Mouse (Mus musculus) small intestine, adult 2 months (tissue): ENCODE data around the gene Anxa11. TPM values are rescaled to one million over a fixed set of nuclear protein-coding genes. Genes with fewer than 3 reads are reported as not detected.

ENCODE experiments used
- H3K27ac ChIP-seq: fragments of 200-500 bp; 2 replicates; pipeline ENCODE4 v1.5.1; 2012; ENCODE audit warnings: low read depth, low read length, control low read depth, inconsistent platforms; ENCODE audit not compliant: insufficient read depth
- H3K27me3 ChIP-seq: fragments of 200-500 bp; 2 replicates; pipeline ENCODE4 v1.6.1; 2012; ENCODE audit warnings: mild to moderate bottlenecking, moderate library complexity, low read length, inconsistent platforms; ENCODE audit not compliant: control insufficient read depth, insufficient read depth
- H3K36me3 ChIP-seq: fragments of 200-500 bp; 2 replicates; pipeline ENCODE4 v1.6.1; 2012; ENCODE audit warnings: mild to moderate bottlenecking, low read length, control low read depth, inconsistent platforms; ENCODE audit not compliant: control insufficient read depth, insufficient read depth
- H3K4me1 ChIP-seq: fragments of 200-500 bp; 2 replicates; pipeline ENCODE4 v1.6.1; 2012; ENCODE audit warnings: low read length, inconsistent platforms, mixed read lengths; ENCODE audit not compliant: control insufficient read depth, insufficient read depth, insufficient read length
- H3K4me3 ChIP-seq: fragments of 200-500 bp; 2 replicates; pipeline ENCODE4 v1.5.1; 2012; ENCODE audit warnings: low read depth, mild to moderate bottlenecking, control low read depth, inconsistent platforms, low read length, moderate library complexity
- CTCF ChIP-seq: fragments of 200-500 bp; IDR thresholded peaks from 2 replicates; pipeline ENCODE4 v1.5.1; 2012; ENCODE audit warnings: low read depth, mild to moderate bottlenecking, control low read depth, inconsistent platforms, low read length, moderate library complexity, mixed read lengths; ENCODE audit not compliant: insufficient replicate concordance, insufficient read length; ENCODE audit errors: extremely low read depth
- POLR2A ChIP-seq: fragments of 200-500 bp; IDR thresholded peaks from 2 replicates; pipeline ENCODE4 v1.6.1; 2012; ENCODE audit warnings: low read depth, mild to moderate bottlenecking, control low read depth, inconsistent platforms, low read length, moderate library complexity
- WGBS: fragments of 180-500 bp; shearing (Covaris S2); methylation state at CpG from one replicate; pipeline ENCODE4 v1.1.7; 2018; 5-methylcytosine and 5-hydroxymethylcytosine counted together
- polyA plus RNA-seq: library from polyadenylated mRNA; depleted of rRNA; stranded (reverse); fragments of >200 nt; gene quantifications from 2 replicates; pipeline ENCODE4 v1.2.3, GENCODE M21; 2012

Anxa11 gene
- polyA plus RNA-seq, 1 experiment: 153 TPM

GRCm38 (mm10) chr14:25850433-25850832, 8.5 kb downstream of the Anxa11 start:
- Histone ChIP-seq H3K4me3 (no peak overlapping the region), H3K27ac (no peak overlapping the region), H3K36me3 (0 out of 2 replicates have a peak, but pooled peaks cover 3% of the 10 kb centered on the region), H3K27me3 (no peaks in the 10 kb centered on the region), H3K4me1 (peaks cover 40% of the 10 kb centered on the region)
- TF ChIP-seq POLR2A (no peak), CTCF (no peak)
- 94% methylated on average over 2 of the region's 2 CpGs for WGBS

DNA sequence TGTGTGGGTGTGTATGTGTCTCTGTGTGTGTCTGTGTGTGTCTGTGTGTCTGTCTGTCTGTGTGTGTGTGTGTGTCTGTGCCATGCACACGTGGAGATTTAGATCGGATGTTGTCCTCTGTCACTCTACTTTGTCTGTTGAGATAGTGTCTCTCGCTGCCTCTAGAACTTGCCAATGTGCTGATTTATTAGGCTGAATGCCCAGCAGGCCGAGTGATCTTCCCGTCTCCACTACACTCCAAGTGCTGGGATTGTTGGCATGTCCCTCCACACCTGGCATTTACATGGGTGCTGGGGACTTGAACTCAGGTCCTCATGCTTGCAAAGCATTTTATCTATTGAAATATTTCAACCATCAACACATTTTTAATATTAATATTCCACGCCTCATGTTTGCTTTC, 9.2 kb downstream of the Anxa11 start:
- Histone ChIP-seq H3K4me1 (peaks cover 45% of the 10 kb centered on the region), H3K36me3 (0 out of 2 replicates have a peak, but pooled peaks cover 3% of the 10 kb centered on the region), H3K27me3 (no peaks in the 10 kb centered on the region), H3K4me3 (no peak overlapping the region), H3K27ac (no peak overlapping the region)
- WGBS: 56% methylated on average over 6 of the region's 6 CpGs
- no peak for TF ChIP-seq CTCF
- no peak for TF ChIP-seq POLR2A

GRCm38 (mm10) chr14:25852121-25852561, 10.2 kb downstream of the Anxa11 start:
- no peak overlapping the region for H3K27ac ChIP-seq
- H3K4me3 ChIP-seq: no peak overlapping the region
- no peaks in the 10 kb centered on the region for H3K27me3 ChIP-seq
- H3K36me3 ChIP-seq: 0 out of 2 replicates have a peak, but pooled peaks cover 3% of the 10 kb centered on the region
- H3K4me1 ChIP-seq: peaks cover 44% of the 10 kb centered on the region
- WGBS: 86% methylated on average over 11 of the region's 11 CpGs
- TF ChIP-seq POLR2A (no peak), CTCF (no peak)

DNA sequence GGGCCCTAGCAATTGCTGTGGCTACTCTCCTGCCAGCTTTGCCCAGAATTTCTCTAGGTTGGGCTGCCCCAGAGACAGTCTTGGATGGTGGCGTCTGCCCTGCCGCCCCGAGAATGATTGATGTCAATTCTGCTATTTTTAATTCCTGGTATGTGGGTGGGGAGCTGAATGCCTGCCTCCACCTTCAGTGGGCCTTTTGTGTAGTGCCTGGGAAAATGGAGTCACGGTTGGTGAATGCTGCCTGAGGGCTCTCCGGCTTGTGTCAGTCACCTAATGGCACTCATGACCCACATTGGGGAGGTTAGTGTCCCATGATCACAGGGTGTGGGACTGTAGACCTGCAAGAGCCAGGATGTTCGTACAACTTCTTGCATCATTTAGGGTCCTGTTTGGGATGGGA, 11.3 kb downstream of the Anxa11 start:
- H3K4me1 ChIP-seq: peaks cover 48% of the 10 kb centered on the region
- H3K27ac ChIP-seq: no peak overlapping the region
- TF ChIP-seq CTCF: no peak
- TF ChIP-seq POLR2A: no peak
- 85% methylated on average over 6 of the region's 6 CpGs for WGBS
- H3K36me3 ChIP-seq: 0 out of 2 replicates have a peak, but pooled peaks cover 2% of the 10 kb centered on the region
- no peak overlapping the region for H3K4me3 ChIP-seq
- H3K27me3 ChIP-seq: no peaks in the 10 kb centered on the region

DNA sequence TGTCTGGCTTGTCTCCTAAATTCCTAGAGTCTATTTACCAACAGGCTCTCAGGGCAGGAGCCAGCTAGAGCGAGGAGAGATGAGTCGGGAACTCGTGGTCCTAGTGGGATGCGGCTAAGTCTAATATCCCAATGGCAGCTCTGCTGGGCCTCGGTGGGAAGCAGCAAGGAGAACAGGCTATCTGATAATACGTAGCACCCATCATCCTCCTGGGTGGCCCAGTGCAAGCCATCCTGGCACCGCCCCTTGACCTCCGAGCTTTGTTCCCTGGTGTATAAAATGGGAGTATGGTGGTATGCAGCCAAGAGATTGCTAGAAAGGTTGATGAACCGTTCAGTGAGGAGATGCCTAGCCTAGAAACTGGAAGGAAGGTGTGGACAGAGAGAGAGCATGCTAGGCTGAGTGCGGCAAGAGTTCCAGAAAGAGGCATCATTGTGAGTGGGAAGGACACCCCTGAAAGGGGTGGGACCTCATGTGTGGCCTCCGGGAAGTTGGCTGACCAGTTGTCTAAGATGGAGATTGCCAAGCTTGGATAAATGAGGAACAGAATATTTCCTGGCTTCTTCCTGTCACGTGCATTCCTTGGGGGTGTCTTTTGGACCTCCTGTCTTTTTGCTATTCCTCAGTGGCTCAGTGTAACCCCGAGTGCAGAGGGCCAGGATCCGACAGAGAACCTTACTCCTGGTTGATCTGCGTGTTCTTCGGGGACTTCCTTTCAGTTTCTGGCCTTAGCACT, 11.9 kb downstream of the Anxa11 start:
- Histone ChIP-seq H3K4me1 (peaks cover 47% of the 10 kb centered on the region), H3K36me3 (0 out of 2 replicates have a peak, but pooled peaks cover 2% of the 10 kb centered on the region), H3K27ac (no peak overlapping the region), H3K27me3 (no peaks in the 10 kb centered on the region), H3K4me3 (no peak overlapping the region)
- TF ChIP-seq POLR2A: no peak
- TF ChIP-seq CTCF: no peak
- WGBS: 67% methylated on average over 16 of the region's 16 CpGs

- H3K27ac ChIP-seq: peak overlapping the region; percentile 14; the same call in 1 of the 2 replicates
- no peak for TF ChIP-seq CTCF
- no peak for TF ChIP-seq POLR2A
These were observed 13.4 kb downstream of the Anxa11 start for GRCm38 (mm10) chr14:25855241-25855885.

DNA sequence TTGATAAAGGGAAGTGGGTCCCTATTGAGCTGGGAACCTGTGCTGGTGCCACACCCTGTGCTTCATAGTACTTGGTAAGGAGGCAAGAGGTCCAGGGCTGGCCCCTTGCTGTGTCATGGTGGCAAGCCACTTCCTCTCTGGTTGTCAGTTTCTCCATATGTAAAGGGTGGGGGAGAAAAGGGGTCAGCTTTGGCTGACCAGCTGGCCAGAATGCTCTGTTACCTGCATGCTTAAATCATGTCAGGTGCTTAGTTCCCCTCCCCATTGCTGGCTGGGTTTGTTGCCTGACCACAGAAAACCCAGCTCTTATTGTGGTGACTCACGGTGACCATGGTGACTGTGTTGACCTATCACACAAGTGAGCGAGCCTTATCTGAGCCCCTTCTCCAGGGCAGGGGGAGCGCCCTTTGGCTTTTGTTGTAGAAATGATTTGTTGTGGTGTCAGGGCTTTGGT, 15.2 kb downstream of the Anxa11 start:
- peak overlapping the region; percentile 40; the same call in 1 of the 2 replicates for H3K27ac ChIP-seq
- TF ChIP-seq POLR2A: no peak
- no peak for TF ChIP-seq CTCF
- no peak overlapping the region for H3K4me3 ChIP-seq
- 36% methylated on average over 3 of the region's 3 CpGs for WGBS
- H3K27me3 ChIP-seq: no peaks in the 10 kb centered on the region
- H3K4me1 ChIP-seq: peaks cover 38% of the 10 kb centered on the region
- 0 out of 2 replicates have a peak, but pooled peaks cover 2% of the 10 kb centered on the region for H3K36me3 ChIP-seq

More at GRCm38 (mm10) chr14:25855241-25855885, 13.4 kb downstream of the Anxa11 start:
- WGBS: 20% methylated on average over 8 of the region's 8 CpGs
- Histone ChIP-seq H3K4me1 (peaks cover 41% of the 10 kb centered on the region), H3K36me3 (0 out of 2 replicates have a peak, but pooled peaks cover 2% of the 10 kb centered on the region), H3K4me3 (no peak overlapping the region), H3K27me3 (no peaks in the 10 kb centered on the region)
